Mouse (Mus musculus) erythroblast, embryonic 14.5 days (primary cell): ENCODE measurements around the gene Dlk2.

Experiments
- GATA1 ChIP-seq: IDR thresholded peaks from 2 replicates; pipeline ENCODE4 v1.6.1; 2012; ENCODE audit warnings: low read length, inconsistent platforms, mixed read lengths
- TAL1 ChIP-seq: IDR thresholded peaks from 3 replicates; pipeline ENCODE4 v1.6.1; 2012; ENCODE audit warnings: low read length, inconsistent platforms, mixed read lengths

GRCm38 (mm10) chr17:46251174-46251573 lies 46.0 kb upstream of the Dlk2 start:
- TF ChIP-seq GATA1 (no peak), TAL1 (no peak)
